Mouse (Mus musculus) T-cell, adult 2 months (primary cell): ENCODE measurements around the gene Npy5r.

Experiments used
- DNase-seq: peaks from one replicate; pipeline ENCODE4 v3.0.0; 2022; ENCODE audit warnings: low spot score

Npy5r gene

GRCm38 (mm10) chr8:66687511-66688329 is at the start of gene Npy5r:
TSS of gene Npy5r (minus strand) at chr8:66688128.
- no peak for DNase-seq

- no peak for DNase-seq
These were observed 44.0 kb upstream of the Npy5r start for GRCm38 (mm10) chr8:66731957-66732356.

DNA sequence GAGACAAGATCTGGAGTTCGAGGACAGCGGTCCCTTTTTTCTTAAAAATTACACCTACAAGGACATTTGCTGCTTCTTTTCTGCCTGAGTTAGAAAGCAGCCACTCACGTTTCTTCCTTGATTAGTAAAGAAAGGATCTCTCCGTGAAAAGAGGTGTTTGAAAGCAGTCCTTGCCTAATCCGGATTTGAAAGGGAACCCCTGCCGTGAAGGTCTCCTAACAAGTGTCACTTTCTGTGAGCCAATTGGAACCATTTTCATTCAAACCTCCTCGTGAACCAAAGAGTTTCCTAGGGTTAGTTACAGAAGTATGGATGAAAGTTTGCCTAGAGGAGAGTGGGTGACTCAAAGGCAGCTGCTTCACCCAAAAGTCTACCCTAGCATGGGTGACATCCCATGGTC is 41.5 kb upstream of the Npy5r start:
- no peak for DNase-seq

GRCm38 (mm10) chr8:66722835-66723234 is 34.9 kb upstream of the Npy5r start:
- no peak for DNase-seq

GRCm38 (mm10) chr8:66714324-66714975 is 26.5 kb upstream of the Npy5r start:
- no peak for DNase-seq

- DNase-seq: no peak
These were observed 10.9 kb upstream of the Npy5r start for GRCm38 (mm10) chr8:66698782-66699181.

DNA sequence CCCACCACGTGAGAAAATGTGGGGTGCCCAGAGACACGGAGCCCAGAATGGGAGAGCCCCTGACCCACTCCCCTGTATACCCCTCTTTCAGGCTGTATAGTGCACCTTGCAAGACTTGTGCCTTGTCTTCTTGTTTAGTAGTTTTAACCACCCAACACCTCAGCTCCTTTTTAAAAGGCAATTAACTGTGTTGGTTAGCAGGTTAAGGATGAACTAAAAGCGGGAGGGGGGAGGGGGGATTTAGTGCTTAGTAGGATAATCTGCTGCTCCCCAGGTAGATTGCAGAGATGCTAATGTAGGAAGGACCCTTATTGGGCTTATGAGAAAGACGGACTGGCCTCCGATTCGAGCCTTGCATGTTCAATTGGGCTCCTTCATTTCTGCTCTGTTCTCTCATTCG is 10.1 kb upstream of the Npy5r start:
- DNase-seq: no peak

- DNase-seq: no peak
These were observed 9.3 kb upstream of the Npy5r start, which contains the start of gene Npy1r for GRCm38 (mm10) chr8:66696970-66697843. TSS of gene Npy1r (plus strand) at chr8:66697192.

- no peak for DNase-seq
These were observed 2.5 kb upstream of the Npy5r start for GRCm38 (mm10) chr8:66690402-66690801.

DNA sequence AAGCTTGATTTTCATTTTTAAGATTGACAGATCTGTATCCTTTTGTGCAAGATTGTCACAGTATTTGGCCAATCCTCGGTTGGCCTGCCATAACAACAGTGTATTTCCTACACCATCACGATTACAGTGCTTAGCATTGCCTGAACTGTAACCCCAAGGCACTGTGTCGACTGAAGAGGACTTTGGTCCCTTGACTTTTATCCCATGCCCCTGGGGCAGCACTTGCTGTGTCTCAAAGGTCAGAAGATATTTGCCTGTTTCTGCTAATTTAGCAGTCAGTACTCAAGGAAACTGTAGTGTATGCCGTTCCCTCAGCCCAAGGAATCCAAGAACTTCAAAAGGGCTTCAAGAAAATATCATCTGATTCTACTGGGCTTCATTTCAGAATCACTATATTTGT is 871 bp upstream of the Npy5r start:
- DNase-seq: no peak

DNA sequence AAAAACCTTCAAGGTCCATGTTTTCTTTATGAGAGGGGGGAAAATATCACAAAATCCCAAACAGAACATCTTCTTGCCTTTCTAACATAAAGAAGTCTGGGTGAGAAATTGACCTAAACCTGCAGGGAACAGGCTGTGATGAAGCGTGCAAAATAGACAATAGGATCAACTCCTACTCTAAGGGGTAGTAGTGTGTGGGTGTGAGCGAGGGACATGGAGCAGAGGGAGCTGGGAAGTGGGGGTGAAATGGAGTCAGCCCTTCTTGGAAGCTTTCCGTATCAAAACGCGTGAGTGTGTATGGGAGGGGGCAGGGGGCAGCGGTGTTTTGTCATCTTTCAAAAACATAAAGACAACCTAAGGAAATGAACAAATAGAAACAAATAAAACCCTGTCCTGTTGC is 467 bp upstream of the Npy5r start:
- DNase-seq: no peak

DNA sequence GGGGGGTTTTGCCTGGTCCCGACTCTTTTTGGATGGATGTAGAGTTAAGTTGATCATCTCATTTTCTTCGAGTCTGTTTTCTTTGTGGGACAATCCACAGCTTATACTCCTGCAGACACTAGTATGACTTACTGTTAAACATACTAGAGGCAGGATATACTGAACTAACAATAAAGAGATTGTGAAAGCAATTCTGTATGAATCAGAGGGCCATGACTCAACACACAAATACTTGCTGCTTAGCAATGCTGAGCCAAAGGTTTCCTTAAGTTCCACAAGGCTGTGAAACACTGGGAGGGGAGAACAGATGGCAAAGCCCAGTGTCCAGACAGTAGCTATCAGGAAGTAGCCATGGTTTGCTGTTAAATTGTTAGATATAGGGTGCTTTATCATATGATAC is 6.7 kb downstream of the Npy5r start:
- DNase-seq: no peak

DNA sequence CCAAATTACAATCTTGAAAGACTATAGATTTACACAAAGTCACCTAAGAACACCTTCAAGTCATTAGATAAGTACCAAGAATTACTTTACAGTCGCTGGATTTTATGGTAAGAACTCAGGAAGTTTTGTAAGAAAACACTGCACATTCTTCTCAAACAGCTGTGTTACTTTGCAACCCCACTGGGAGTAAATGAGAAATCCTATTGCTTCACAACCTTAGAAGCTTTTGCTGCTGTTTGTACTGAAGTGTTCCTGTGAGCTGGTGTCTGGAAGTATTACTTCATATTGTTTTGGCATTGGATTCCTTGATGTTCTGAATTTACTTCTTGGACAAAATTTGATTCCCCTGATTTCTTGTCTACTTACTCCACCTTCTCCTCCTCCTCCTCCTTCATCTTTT is 57.2 kb downstream of the Npy5r start:
- DNase-seq: no peak
